Mouse (Mus musculus): ENCODE measurements around the gene Hoxa11. TPM values are rescaled to one million over a fixed set of nuclear protein-coding genes. Genes with fewer than 3 reads are reported as not detected.

Hoxa11 gene
- polyA plus RNA-seq, 2 experiments: 31.1 to 32.6 TPM

- Histone ChIP-seq H3K36me3 (ENCODE audit: control insufficient read depth, insufficient read depth, low read length) (peaks cover 10% of the 10 kb centered on the region; the same call in 1 of the 2 replicates), H3K4me3 (replicated peaks; ENCODE audit: low read length) (peak overlapping the region; percentile 76), H3K4me1 (ENCODE audit: control insufficient read depth, insufficient read depth, low read length) (0 out of 2 replicates have a peak, but pooled peaks cover 2% of the 10 kb centered on the region), H3K27ac (replicated peaks; ENCODE audit: low read depth, low read length) (peak overlapping the region; percentile 95), H3K27me3 (ENCODE audit: control insufficient read depth, insufficient read depth, low read length) (peaks cover 12% of the 10 kb centered on the region; the same call in 1 of the 2 replicates), H3K4me2 (replicated peaks; ENCODE audit: low read depth, low read length, severe bottlenecking) (peak overlapping the region; percentile 96), H3K9ac (ENCODE audit: low read depth, low read length, severe bottlenecking) (peak overlapping the region; percentile 99), H3K9me3 (ENCODE audit: control insufficient read depth, low read length) (no peaks in the 10 kb centered on the region)
- no peak for DNase-seq (ENCODE audit: low spot score)
- WGBS: 1% methylated on average over 24 of the region's 25 CpGs
- TF ChIP-seq POLR2A (IDR thresholded peaks at IDR 0.05; ENCODE audit: borderline replicate concordance, extremely low read depth, insufficient read depth, insufficient read length): no peak; the same call in 1 of the 2 replicates
- ATAC-seq (ENCODE audit: low FRiP score, low read depth): no peak
These were observed 13.6 kb upstream of the Hoxa11 start for GRCm38 (mm10) chr6:52259081-52259790.

DNA sequence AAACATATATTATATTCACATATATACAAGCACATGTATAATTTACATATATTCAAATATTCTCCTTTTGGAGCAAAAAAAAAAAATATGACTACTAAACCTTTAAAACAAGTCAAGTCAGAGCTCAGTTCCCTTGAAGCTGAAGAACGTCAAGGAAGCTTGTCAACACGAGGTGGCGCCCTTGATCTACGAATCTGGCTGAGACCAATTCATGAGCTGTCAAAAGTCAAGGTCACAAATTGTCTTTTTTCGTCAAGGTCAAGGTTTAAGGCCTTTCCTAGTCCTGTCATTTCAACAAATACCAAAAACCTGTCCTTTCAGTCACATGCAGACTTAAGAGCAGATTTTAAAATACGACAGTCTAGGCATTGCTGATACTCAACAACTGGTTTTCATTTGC lies 11.3 kb upstream of the Hoxa11 start:
- 0 out of 2 replicates have a peak, but pooled peaks cover 3% of the 10 kb centered on the region for H3K4me1 ChIP-seq (ENCODE audit: control insufficient read depth, insufficient read depth, low read length)
- H3K4me2 ChIP-seq (replicated peaks; ENCODE audit: low read depth, low read length, severe bottlenecking): peak overlapping the region; percentile 96
- H3K27me3 ChIP-seq (ENCODE audit: control insufficient read depth, insufficient read depth, low read length): peaks cover 7% of the 10 kb centered on the region; the same call in 1 of the 2 replicates
- TF ChIP-seq POLR2A (IDR thresholded peaks at IDR 0.05; ENCODE audit: borderline replicate concordance, extremely low read depth, insufficient read depth, insufficient read length): no peak
- H3K36me3 ChIP-seq (ENCODE audit: control insufficient read depth, insufficient read depth, low read length): peaks cover 26% of the 10 kb centered on the region; the same call in 1 of the 2 replicates
- H3K9ac ChIP-seq (ENCODE audit: low read depth, low read length, severe bottlenecking): peak overlapping the region; percentile 99
- peak overlapping the region; percentile 76 for H3K4me3 ChIP-seq (replicated peaks; ENCODE audit: low read length)
- no peaks in the 10 kb centered on the region for H3K9me3 ChIP-seq (ENCODE audit: control insufficient read depth, low read length)
- 0 out of 2 replicates have a peak overlapping the region, but pooled peaks have one; percentile 1 for H3K27ac ChIP-seq (replicated peaks; ENCODE audit: low read depth, low read length)
- ATAC-seq (ENCODE audit: low FRiP score, low read depth): no peak
- WGBS: under 1% methylated on average over 6 of the region's 6 CpGs
- peak; percentile 90 for DNase-seq (ENCODE audit: low spot score)

DNA sequence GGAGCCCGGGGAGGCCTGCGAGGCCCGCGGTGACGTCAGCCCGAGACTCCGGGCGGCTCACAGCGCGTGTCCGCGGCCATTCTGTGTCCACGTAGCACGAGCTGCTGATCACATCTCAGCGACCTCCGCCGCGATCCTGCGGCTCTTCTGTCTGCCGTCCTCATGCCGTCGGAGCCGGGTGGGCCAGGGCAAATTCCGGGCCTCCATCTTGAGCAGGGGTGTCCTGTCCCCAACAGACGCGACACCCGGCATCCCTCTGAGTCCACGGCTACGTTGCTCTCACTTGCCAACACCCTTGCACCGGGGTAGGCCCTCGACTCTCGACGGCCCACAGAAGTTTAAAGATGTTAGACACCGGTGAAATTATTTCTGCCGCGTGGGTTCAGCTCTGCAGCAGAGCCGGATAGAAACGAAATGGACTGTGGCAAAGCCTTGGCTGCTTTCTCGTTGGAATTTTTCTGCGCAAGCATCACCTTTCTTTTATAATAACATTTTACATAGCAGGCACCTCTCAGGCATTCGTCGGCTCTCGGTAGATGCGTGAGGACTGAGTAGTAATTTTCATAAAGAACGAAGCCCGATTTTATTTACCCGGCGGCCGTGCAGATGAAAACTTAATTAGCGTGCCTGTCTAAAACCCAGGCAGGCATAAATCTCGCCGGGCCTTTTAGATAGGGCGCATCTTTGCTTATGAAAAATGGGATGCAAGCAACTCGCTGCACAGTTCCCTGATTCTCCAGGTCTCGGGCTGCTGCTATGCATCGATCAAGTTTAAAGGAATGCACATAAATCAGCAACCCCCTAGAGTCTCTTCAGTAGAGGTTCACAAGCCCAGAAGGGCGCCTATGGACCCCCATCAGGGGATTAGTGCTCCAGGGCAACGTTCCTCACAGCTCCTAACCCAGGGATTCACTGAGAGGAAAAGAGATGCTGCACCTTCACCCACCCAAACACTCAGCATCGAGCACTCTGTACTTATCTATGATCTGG lies 8.2 kb upstream of the Hoxa11 start:
- H3K4me1 ChIP-seq (ENCODE audit: control insufficient read depth, insufficient read depth, low read length): peaks cover 24% of the 10 kb centered on the region
- WGBS: 1% methylated on average over 59 of the region's 59 CpGs
- H3K4me3 ChIP-seq (replicated peaks; ENCODE audit: low read length): peak overlapping the region; percentile 76
- 0 out of 2 replicates have a peak, but pooled peaks have one; percentile 11 for TF ChIP-seq POLR2A (IDR thresholded peaks at IDR 0.05; ENCODE audit: borderline replicate concordance, extremely low read depth, insufficient read depth, insufficient read length)
- H3K9ac ChIP-seq (ENCODE audit: low read depth, low read length, severe bottlenecking): peak overlapping the region; percentile 92
- peaks cover 46% of the 10 kb centered on the region for H3K36me3 ChIP-seq (ENCODE audit: control insufficient read depth, insufficient read depth, low read length)
- H3K4me2 ChIP-seq (replicated peaks; ENCODE audit: low read depth, low read length, severe bottlenecking): peak overlapping the region; percentile 96
- DNase-seq (ENCODE audit: low spot score) (no peak), ATAC-seq (ENCODE audit: low FRiP score, low read depth) (peak; percentile 8; the same call in 1 of the 2 replicates)
- peak overlapping the region; percentile 96 for H3K27ac ChIP-seq (replicated peaks; ENCODE audit: low read depth, low read length)
- no peaks in the 10 kb centered on the region for H3K9me3 ChIP-seq (ENCODE audit: control insufficient read depth, low read length)
- peaks cover 4% of the 10 kb centered on the region; the same call in 1 of the 2 replicates for H3K27me3 ChIP-seq (ENCODE audit: control insufficient read depth, insufficient read depth, low read length)

DNA sequence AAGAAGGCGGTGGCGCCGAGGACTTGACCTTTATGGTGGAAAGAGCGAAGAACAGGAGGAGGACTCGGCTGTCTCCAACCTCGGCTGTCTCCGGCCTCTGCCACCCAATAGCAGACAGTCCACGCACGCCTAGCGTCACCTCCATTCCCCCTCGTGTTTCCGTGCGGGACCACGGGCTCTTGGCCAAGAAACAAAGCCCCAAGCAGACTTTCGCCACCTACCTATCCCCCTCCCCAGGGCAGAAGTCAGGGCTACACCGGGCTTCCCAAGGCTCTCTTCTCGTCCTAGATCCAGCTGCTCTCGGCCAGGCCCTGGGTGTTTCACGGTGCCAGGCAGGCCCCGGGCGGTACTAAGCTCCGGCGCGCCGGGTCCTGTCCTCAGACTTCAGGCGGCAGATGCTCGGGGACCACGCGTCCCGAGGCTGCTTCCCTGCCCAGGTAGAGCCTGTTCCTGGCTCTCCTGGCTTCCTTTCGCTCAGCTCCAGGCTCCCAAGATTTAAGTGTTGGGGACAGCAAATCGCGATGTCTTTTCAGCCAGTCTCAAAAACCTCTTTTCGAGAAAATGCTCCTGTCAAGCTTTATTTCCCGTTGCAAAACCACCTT lies 7.3 kb upstream of the Hoxa11 start:
- H3K9me3 ChIP-seq (ENCODE audit: control insufficient read depth, low read length): no peaks in the 10 kb centered on the region
- peaks cover 24% of the 10 kb centered on the region for H3K4me1 ChIP-seq (ENCODE audit: control insufficient read depth, insufficient read depth, low read length)
- peak; percentile 4; the same call in 1 of the 2 replicates for ATAC-seq (ENCODE audit: low FRiP score, low read depth)
- peak overlapping the region; percentile 96 for H3K4me2 ChIP-seq (replicated peaks; ENCODE audit: low read depth, low read length, severe bottlenecking)
- peak; percentile 12; the same call in 1 of the 2 replicates for TF ChIP-seq POLR2A (IDR thresholded peaks at IDR 0.05; ENCODE audit: borderline replicate concordance, extremely low read depth, insufficient read depth, insufficient read length)
- peaks cover 4% of the 10 kb centered on the region; the same call in 1 of the 2 replicates for H3K27me3 ChIP-seq (ENCODE audit: control insufficient read depth, insufficient read depth, low read length)
- peak overlapping the region; percentile 92 for H3K9ac ChIP-seq (ENCODE audit: low read depth, low read length, severe bottlenecking)
- H3K36me3 ChIP-seq (ENCODE audit: control insufficient read depth, insufficient read depth, low read length): peaks cover 45% of the 10 kb centered on the region
- H3K27ac ChIP-seq (replicated peaks; ENCODE audit: low read depth, low read length): peak overlapping the region; percentile 96
- WGBS: 1% methylated on average over 35 of the region's 35 CpGs
- DNase-seq (ENCODE audit: low spot score): no peak
- H3K4me3 ChIP-seq (replicated peaks; ENCODE audit: low read length): peak overlapping the region; percentile 76

Data from limb, embryonic 14.5 days (tissue).